Mouse (Mus musculus) neural tube, embryonic 11.5 days (tissue): ENCODE results near the gene Hectd4. TPM values are rescaled to one million over a fixed set of nuclear protein-coding genes. Genes with fewer than 3 reads are reported as not detected.

Experiments
- ATAC-seq: fragments of 200-750 bp; cut with Nextera tagmentation; 2 replicates; pipeline ENCODE4 v1.8.0; 2017; ENCODE audit warnings: moderate number of reproducible peaks, mild to moderate bottlenecking, moderate TSS enrichment, moderate library complexity; ENCODE audit not compliant: insufficient read depth, low FRiP score, low TSS enrichment
- DNase-seq: peaks from one replicate; pipeline ENCODE4 v3.0.0-alpha.2; 2015; ENCODE audit warnings: low spot score
- H3K27ac ChIP-seq: fragments of 300-500 bp; sonication (generic); 2 replicates; pipeline ENCODE4 v1.5.1; 2014; ENCODE audit warnings: low read depth, mild to moderate bottlenecking, low read length
- H3K27me3 ChIP-seq: fragments of 300-500 bp; sonication (generic); 2 replicates; pipeline ENCODE4 v1.6.1; 2014; ENCODE audit warnings: mild to moderate bottlenecking, low read length, mixed read lengths; ENCODE audit not compliant: control insufficient read depth, insufficient read depth
- H3K36me3 ChIP-seq: fragments of 300-500 bp; sonication (generic); 2 replicates; pipeline ENCODE4 v1.6.1; 2014; ENCODE audit warnings: mild to moderate bottlenecking, low read length, moderate library complexity, mixed read lengths; ENCODE audit not compliant: control insufficient read depth, insufficient read depth
- H3K4me1 ChIP-seq: fragments of 300-500 bp; sonication (generic); 2 replicates; pipeline ENCODE4 v1.6.1; 2014; ENCODE audit warnings: low read length, mixed read lengths; ENCODE audit not compliant: control insufficient read depth, insufficient read depth
- H3K4me2 ChIP-seq: fragments of 300-500 bp; sonication (generic); 2 replicates; pipeline ENCODE4 v1.6.1; 2014; ENCODE audit warnings: low read depth, mild to moderate bottlenecking, moderate library complexity
- H3K4me3 ChIP-seq: fragments of 300-500 bp; sonication (generic); 2 replicates; pipeline ENCODE4 v1.5.1; 2014; ENCODE audit warnings: low read depth, low read length
- H3K9ac ChIP-seq: fragments of 300-500 bp; sonication (generic); 2 replicates; pipeline ENCODE4 v1.6.1; 2014; ENCODE audit warnings: mild to moderate bottlenecking, low read length
- H3K9me3 ChIP-seq: fragments of 300-500 bp; sonication (generic); 2 replicates; pipeline ENCODE4 v1.6.1; 2016; ENCODE audit warnings: low read length; ENCODE audit not compliant: control insufficient read depth
- WGBS: fragments of 180-500 bp; shearing (Covaris S2); extraction: QIAGEN DNeasy Blood & Tissue Kit; methylation state at CpG from one replicate; pipeline ENCODE4 v1.1.7; 2014; 5-methylcytosine and 5-hydroxymethylcytosine counted together
- polyA plus RNA-seq: library from polyadenylated mRNA; unstranded; fragments of >200 nt; fragmentation: Nextera tagmentation; extraction: Ambion mirVana; gene quantifications from 2 replicates; pipeline ENCODE4 v1.2.1, GENCODE M21; 2014

Hectd4 gene
- polyA plus RNA-seq, 1 experiment from 2014 or later = 11.7 TPM

- ATAC-seq (no peak), DNase-seq (no peak)
- Histone ChIP-seq H3K9me3 (no peaks in the 10 kb centered on the region), H3K36me3 (peaks cover 13% of the 10 kb centered on the region), H3K4me1 (no peaks in the 10 kb centered on the region), H3K4me3 (no peak overlapping the region), H3K27me3 (no peaks in the 10 kb centered on the region), H3K4me2 (no peak overlapping the region), H3K27ac (no peak overlapping the region), H3K9ac (no peak overlapping the region)
- 89% methylated on average over 2 of the region's 2 CpGs for WGBS
These were observed 160.7 kb downstream of the Hectd4 start for GRCm38 (mm10) chr5:121380692-121381091.

DNA sequence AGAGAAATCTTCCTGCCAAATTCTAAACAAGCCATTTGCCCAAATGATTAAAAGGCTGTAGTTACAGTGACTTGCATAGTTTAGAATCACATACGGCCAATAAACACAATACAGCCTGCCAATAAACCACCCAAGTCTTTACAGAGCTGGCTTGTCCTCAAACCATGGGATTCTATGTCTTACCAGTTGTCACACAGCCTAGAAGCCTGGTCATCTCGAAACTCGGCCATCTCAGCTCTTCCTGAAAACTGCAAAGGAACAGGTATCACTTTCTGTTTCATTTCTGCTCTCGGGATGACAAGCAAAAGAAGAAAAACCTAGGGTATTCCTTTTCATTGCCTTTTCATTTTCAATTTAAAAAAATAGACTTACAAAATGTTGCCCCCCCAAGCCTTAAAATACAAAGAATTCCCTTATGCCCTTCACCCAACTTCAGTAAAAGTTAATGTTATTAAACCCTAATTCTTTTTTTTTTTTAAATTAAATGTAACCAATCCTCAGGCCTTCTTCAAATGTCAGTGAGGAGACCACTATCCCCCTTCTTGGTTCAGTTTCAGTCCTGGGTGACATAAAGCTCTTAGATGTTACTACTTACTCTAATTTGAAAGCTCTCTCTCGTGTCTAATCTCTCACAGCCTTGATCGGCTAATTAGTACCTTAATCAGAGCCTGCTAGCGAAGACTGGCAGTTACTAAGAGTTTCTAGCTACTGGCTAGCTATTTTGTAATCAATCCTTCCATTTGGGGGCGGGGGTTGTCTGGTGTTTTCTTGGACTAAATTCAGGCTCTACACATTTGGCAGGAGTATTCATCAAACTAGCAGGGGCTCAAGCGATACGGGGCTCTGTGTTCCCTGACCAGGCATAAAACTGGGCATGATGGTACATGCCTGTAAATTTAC, 164.1 kb downstream of the Hectd4 start:
- H3K27ac ChIP-seq = no peak overlapping the region
- H3K4me3 ChIP-seq = peak overlapping the region; percentile 69
- whole genome bisulfite sequencing = 60% methylated on average over 10 of the region's 10 CpGs
- H3K4me2 ChIP-seq = peak overlapping the region; percentile 56
- H3K9ac ChIP-seq = 0 out of 2 replicates have a peak overlapping the region, but pooled peaks have one; percentile 79
- H3K36me3 ChIP-seq = peaks cover 7% of the 10 kb centered on the region
- H3K4me1 ChIP-seq = no peaks in the 10 kb centered on the region
- no peak for ATAC-seq
- no peaks in the 10 kb centered on the region for H3K9me3 ChIP-seq
- no peaks in the 10 kb centered on the region for H3K27me3 ChIP-seq
- no peak for DNase-seq

DNA sequence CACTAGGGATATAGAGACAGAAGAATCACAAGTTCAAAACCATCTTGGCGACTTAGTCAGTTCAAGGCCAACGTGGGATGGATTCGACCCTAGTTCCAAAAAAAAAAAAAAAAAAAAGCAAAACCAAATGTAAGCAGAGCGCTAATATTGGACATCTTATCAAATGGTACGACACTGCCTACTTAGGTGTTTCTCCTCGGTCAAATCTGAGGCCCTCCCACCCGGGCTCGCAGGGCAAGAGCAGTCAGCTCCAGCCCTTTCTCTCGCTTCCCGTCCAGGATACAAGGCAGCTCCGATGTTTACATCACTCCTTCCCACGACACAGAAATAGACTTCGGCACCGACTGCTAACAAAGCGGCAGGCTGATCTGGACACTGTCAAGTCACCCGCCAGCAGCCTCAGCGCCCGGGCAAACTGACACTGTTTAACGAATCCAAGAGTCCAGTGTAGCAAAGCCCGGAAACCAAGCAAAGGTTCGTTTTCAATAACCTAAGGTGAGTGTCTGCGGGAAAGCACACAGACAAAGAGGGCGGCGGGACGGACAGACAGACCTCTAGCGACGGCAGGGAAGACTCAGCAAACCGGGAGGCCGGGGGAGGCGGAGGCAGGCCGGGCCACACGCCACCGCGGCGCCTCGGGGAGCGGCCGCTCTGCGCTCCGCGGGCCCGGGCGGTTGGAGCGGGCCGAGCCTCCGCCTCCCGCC, 164.9 kb downstream of the Hectd4 start:
- Histone ChIP-seq H3K36me3 (peaks cover 7% of the 10 kb centered on the region), H3K4me1 (no peaks in the 10 kb centered on the region), H3K4me2 (peak overlapping the region; percentile 56), H3K4me3 (peak overlapping the region; percentile 69), H3K9ac (peak overlapping the region; percentile 79), H3K27ac (peak overlapping the region; percentile 72), H3K9me3 (no peaks in the 10 kb centered on the region), H3K27me3 (no peaks in the 10 kb centered on the region)
- 3% methylated on average over 45 of the region's 47 CpGs for WGBS
- peak; percentile 70 for ATAC-seq
- peak; percentile 70 for DNase-seq

DNA sequence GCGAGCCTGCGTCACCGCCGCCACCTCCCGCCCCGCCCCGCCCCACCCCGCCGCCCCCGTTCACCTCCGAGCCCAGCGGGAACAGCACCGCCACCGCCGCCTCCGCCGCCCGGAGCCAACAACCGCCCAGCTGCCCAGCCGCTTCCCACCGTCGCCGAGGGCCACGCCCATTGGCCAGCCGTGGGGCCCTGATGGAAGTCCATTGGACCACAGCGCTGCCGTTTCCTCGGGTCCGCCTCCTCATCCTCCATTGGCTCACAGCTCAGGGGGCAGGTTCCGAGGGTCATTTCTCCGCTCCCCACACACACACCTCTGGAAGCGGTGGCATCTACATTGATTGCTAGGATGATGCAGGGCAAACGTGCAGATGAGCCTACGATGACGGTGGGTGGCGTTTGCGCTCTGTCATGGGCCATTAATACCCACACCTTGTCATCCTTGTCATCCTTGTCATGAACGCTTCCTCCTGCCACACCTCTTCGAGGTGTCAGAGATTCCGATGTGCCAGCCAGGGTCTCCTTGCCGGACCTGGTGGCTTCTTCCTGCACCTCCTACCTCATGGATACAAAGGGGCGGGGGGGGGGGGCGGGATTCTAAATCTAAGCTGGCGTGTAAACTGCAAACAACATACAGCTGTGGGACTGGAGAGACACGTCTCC, 165.6 kb downstream of the Hectd4 start, which contains the start of gene Trafd1:
Trafd1 (minus strand) TSS at position 172 of the 659 bp plus-strand sequence.
- peak within 1 kb of the TSS; percentile 79 for H3K9ac ChIP-seq
- peak within 1 kb of the TSS; percentile 72 for H3K27ac ChIP-seq
- DNase-seq (peak; percentile 95), ATAC-seq (peak; percentile 97)
- H3K9me3 ChIP-seq = no peaks in the 10 kb centered on the region
- H3K4me3 ChIP-seq = peak within 1 kb of the TSS; percentile 69
- H3K4me1 ChIP-seq = no peaks in the 10 kb centered on the region
- WGBS = 2% methylated on average over 20 of the region's 45 CpGs
- H3K36me3 ChIP-seq = peaks cover 7% of the 10 kb centered on the region
- H3K27me3 ChIP-seq = no peaks in the 10 kb centered on the region
- peak within 1 kb of the TSS; percentile 56 for H3K4me2 ChIP-seq

DNA sequence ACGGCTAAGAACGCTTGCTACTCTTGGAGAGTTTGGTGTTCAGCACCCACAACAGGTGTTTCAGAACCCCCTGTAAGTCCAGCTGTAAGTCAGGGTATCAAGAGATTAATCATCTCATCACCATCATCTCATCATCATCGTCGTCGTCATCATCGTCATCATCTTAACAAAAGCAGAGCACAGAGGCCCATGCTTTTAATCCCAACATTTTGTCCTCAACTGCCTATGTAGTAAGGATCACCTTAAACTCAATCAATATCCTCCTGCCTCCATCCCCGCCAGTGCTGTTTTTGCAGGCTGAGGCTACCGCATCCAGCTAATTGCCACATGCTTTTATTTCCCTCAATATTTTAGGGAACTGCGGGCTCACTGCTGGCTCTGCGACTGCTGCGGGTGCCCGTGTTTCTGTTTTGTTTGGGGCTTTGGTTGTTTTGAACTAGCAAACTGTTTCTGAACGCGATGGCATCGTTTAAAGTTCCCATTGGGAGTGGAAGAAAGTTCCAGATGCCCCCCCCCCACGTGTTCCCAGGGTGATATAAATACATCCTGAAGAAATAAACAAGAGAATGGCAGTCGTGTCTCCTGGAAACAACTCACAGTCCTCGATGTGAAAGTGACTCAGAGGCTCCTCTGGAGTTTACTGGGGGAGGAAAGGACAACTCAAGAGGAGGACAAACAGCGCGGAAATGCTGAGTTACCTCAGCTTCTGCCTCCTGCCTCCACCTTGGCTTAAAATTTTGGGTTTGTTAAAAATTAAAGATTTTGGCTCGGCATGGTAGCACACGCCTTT, 166.3 kb downstream of the Hectd4 start:
- ATAC-seq (no peak), DNase-seq (no peak)
- Histone ChIP-seq H3K36me3 (no peaks in the 10 kb centered on the region; the same call in 1 of the 2 replicates), H3K27ac (no peak overlapping the region), H3K9me3 (no peaks in the 10 kb centered on the region), H3K9ac (no peak overlapping the region), H3K4me2 (peak overlapping the region; percentile 44), H3K27me3 (no peaks in the 10 kb centered on the region), H3K4me3 (peak overlapping the region; percentile 69), H3K4me1 (no peaks in the 10 kb centered on the region)
- WGBS = 36% methylated on average over 22 of the region's 22 CpGs

DNA sequence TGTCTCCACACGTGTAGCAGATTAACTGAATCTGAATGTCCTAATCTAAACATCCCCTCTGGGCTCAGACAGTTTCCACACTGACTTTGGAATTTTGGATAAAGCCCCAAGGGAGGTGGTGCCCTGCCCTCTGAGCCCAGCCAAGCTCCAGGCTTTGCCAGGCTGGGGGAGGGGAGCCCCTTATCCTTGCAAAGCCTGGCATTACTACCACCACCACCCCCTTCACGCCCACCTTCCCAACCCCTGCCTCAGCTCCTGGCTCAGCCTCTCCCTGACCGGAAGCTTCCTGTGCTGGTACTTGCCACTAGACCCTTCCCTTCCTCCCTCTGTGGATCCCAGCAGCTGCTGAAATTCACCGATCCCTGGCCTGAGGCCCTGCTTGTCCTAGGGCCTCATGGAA, 167.1 kb downstream of the Hectd4 start:
- Histone ChIP-seq H3K27me3 (no peaks in the 10 kb centered on the region), H3K4me3 (no peak overlapping the region), H3K27ac (no peak overlapping the region), H3K9ac (no peak overlapping the region), H3K4me2 (no peak overlapping the region), H3K4me1 (no peaks in the 10 kb centered on the region), H3K36me3 (no peaks in the 10 kb centered on the region), H3K9me3 (no peaks in the 10 kb centered on the region)
- ATAC-seq = no peak
- 81% methylated on average over 4 of the region's 4 CpGs for WGBS
- DNase-seq = no peak

GRCm38 (mm10) chr5:121389106-121389505, 169.1 kb downstream of the Hectd4 start:
- no peak overlapping the region for H3K27ac ChIP-seq
- DNase-seq (no peak), ATAC-seq (no peak)
- H3K9me3 ChIP-seq = no peaks in the 10 kb centered on the region
- no peak overlapping the region for H3K9ac ChIP-seq
- no peak overlapping the region for H3K4me3 ChIP-seq
- no peaks in the 10 kb centered on the region for H3K27me3 ChIP-seq
- no peaks in the 10 kb centered on the region for H3K36me3 ChIP-seq
- no peaks in the 10 kb centered on the region for H3K4me1 ChIP-seq
- 73% methylated on average over 7 of the region's 7 CpGs for WGBS
- H3K4me2 ChIP-seq = no peak overlapping the region

- no peaks in the 10 kb centered on the region for H3K4me1 ChIP-seq
- no peak overlapping the region for H3K9ac ChIP-seq
- DNase-seq (no peak), ATAC-seq (no peak)
- H3K9me3 ChIP-seq = no peaks in the 10 kb centered on the region
- no peaks in the 10 kb centered on the region for H3K27me3 ChIP-seq
- no peak overlapping the region for H3K4me3 ChIP-seq
- H3K4me2 ChIP-seq = no peak overlapping the region
- no peaks in the 10 kb centered on the region for H3K36me3 ChIP-seq
- H3K27ac ChIP-seq = no peak overlapping the region
These were observed 169.7 kb downstream of the Hectd4 start for GRCm38 (mm10) chr5:121389691-121390090.
